Mouse (Mus musculus) cerebellum, adult 2 months (tissue): ENCODE measurements around the gene Exd2. TPM values are rescaled to one million over a fixed set of nuclear protein-coding genes. Genes with fewer than 3 reads are reported as not detected.

ENCODE experiments used
- DNase-seq, 2 experiments: peaks; one replicate each; pipeline ENCODE4 v3.0.0; 2021
- H3K27ac ChIP-seq: fragments of 200-500 bp; 2 replicates; pipeline ENCODE4 v1.5.1; 2012; ENCODE audit warnings: low read length, control low read depth, inconsistent platforms; ENCODE audit not compliant: insufficient read depth
- H3K27me3 ChIP-seq: fragments of 200-500 bp; 2 replicates; pipeline ENCODE4 v1.6.1; 2012; ENCODE audit warnings: inconsistent platforms, mild to moderate bottlenecking, low read length, moderate library complexity; ENCODE audit not compliant: control insufficient read depth, insufficient read depth
- H3K4me1 ChIP-seq: fragments of 200-500 bp; 2 replicates; pipeline ENCODE4 v1.6.1; 2011; ENCODE audit warnings: low read length; ENCODE audit not compliant: control insufficient read depth, insufficient read depth
- H3K4me3 ChIP-seq: fragments of 200-500 bp; replicated peaks from 2 replicates; pipeline ENCODE3; 2011; ENCODE audit warnings: mild to moderate bottlenecking, low read depth, low read length, control low read depth; ENCODE audit not compliant: insufficient read depth
- CTCF ChIP-seq: fragments of 200-500 bp; IDR thresholded peaks from 2 replicates; pipeline ENCODE4 v1.5.1; 2011; ENCODE audit warnings: low read depth, mild to moderate bottlenecking, control low read depth, low read length, moderate library complexity, borderline replicate concordance; ENCODE audit not compliant: insufficient read depth
- POLR2A ChIP-seq: fragments of 200-500 bp; IDR thresholded peaks from 2 replicates; pipeline ENCODE4 v1.6.1; 2011; ENCODE audit warnings: low read length, control low read depth, borderline replicate concordance; ENCODE audit not compliant: insufficient read depth
- WGBS: fragments of 180-500 bp; shearing (Covaris S2); methylation state at CpG from one replicate; pipeline ENCODE4 v1.1.7; 2018; 5-methylcytosine and 5-hydroxymethylcytosine counted together
- polyA plus RNA-seq: library from polyadenylated mRNA; depleted of rRNA; stranded (reverse); fragments of >200 nt; gene quantifications from 2 replicates; pipeline ENCODE4 v1.2.3, GENCODE M21; 2012

The Exd2 gene
- polyA plus RNA-seq, 1 experiment, result 61.5 TPM

- WGBS, result 48% methylated on average over 2 of the region's 2 CpGs
- Histone ChIP-seq H3K27me3 (no peaks in the 10 kb centered on the region), H3K4me1 (no peaks in the 10 kb centered on the region), H3K27ac (no peak overlapping the region), H3K4me3 (no peak overlapping the region)
- no peak for TF ChIP-seq CTCF
- TF ChIP-seq POLR2A, result no peak
- no peak for DNase-seq
These were observed 7.3 kb downstream of the Exd2 start for GRCm38 (mm10) chr12:80470206-80470605.

- 62% methylated on average over 4 of the region's 4 CpGs for WGBS
These were observed 9.0 kb downstream of the Exd2 start for GRCm38 (mm10) chr12:80471926-80472325.

GRCm38 (mm10) chr12:80473731-80474130, 10.8 kb downstream of the Exd2 start:
- 46% methylated on average over 3 of the region's 3 CpGs for WGBS
- Histone ChIP-seq H3K4me3 (no peak overlapping the region), H3K4me1 (no peaks in the 10 kb centered on the region), H3K27me3 (no peaks in the 10 kb centered on the region), H3K27ac (no peak overlapping the region)
- no peak for TF ChIP-seq CTCF
- TF ChIP-seq POLR2A, result no peak
- DNase-seq, result no peak

More at GRCm38 (mm10) chr12:80471926-80472325, 9.0 kb downstream of the Exd2 start:
- no peaks in the 10 kb centered on the region for H3K4me1 ChIP-seq
- no peaks in the 10 kb centered on the region for H3K27me3 ChIP-seq
- DNase-seq, result peak in 1 of 2 experiments; percentile 8
- TF ChIP-seq POLR2A, result no peak
- no peak for TF ChIP-seq CTCF
- no peak overlapping the region for H3K27ac ChIP-seq
- no peak overlapping the region for H3K4me3 ChIP-seq

GRCm38 (mm10) chr12:80479986-80480385, 17.1 kb downstream of the Exd2 start:
- TF ChIP-seq CTCF, result no peak
- TF ChIP-seq POLR2A, result no peak
- 94% methylated on average over 3 of the region's 3 CpGs for WGBS
- no peaks in the 10 kb centered on the region for H3K27me3 ChIP-seq
- no peak overlapping the region for H3K27ac ChIP-seq
- no peaks in the 10 kb centered on the region for H3K4me1 ChIP-seq
- no peak for DNase-seq
- no peak overlapping the region for H3K4me3 ChIP-seq

GRCm38 (mm10) chr12:80483397-80483796, 20.5 kb downstream of the Exd2 start:
- no peak overlapping the region for H3K4me3 ChIP-seq
- H3K27me3 ChIP-seq, result no peaks in the 10 kb centered on the region
- H3K4me1 ChIP-seq, result no peaks in the 10 kb centered on the region
- 74% methylated on average over 3 of the region's 3 CpGs for WGBS
- DNase-seq, result no peak
- TF ChIP-seq POLR2A (no peak), CTCF (no peak)
- no peak overlapping the region for H3K27ac ChIP-seq

- H3K4me1 ChIP-seq, result no peaks in the 10 kb centered on the region
- no peak for TF ChIP-seq POLR2A
- no peak for TF ChIP-seq CTCF
- no peak for DNase-seq
- 93% methylated on average over 5 of the region's 5 CpGs for WGBS
- no peaks in the 10 kb centered on the region for H3K27me3 ChIP-seq
- H3K4me3 ChIP-seq, result no peak overlapping the region
- H3K27ac ChIP-seq, result no peak overlapping the region
These were observed 30.4 kb downstream of the Exd2 start for GRCm38 (mm10) chr12:80493311-80493710.

GRCm38 (mm10) chr12:80495691-80496090, 32.8 kb downstream of the Exd2 start:
- H3K4me1 ChIP-seq, result no peaks in the 10 kb centered on the region

GRCm38 (mm10) chr12:80498356-80498755, 35.5 kb downstream of the Exd2 start:
- 52% methylated on average over 4 of the region's 4 CpGs for WGBS
- Histone ChIP-seq H3K4me3 (no peak overlapping the region), H3K4me1 (no peaks in the 10 kb centered on the region), H3K27me3 (no peaks in the 10 kb centered on the region), H3K27ac (no peak overlapping the region)
- DNase-seq, result no peak
- no peak for TF ChIP-seq POLR2A
- peak; percentile 50; the same call in 1 of the 2 replicates for TF ChIP-seq CTCF

More at GRCm38 (mm10) chr12:80495691-80496090, 32.8 kb downstream of the Exd2 start:
- no peak overlapping the region for H3K27ac ChIP-seq
- H3K27me3 ChIP-seq, result no peaks in the 10 kb centered on the region
- TF ChIP-seq POLR2A (no peak), CTCF (no peak)
- WGBS, result 87% methylated on average over 1 of the region's 1 CpGs
- no peak overlapping the region for H3K4me3 ChIP-seq
- DNase-seq, result no peak

GRCm38 (mm10) chr12:80500506-80500905, 37.6 kb downstream of the Exd2 start:
- Histone ChIP-seq H3K27me3 (no peaks in the 10 kb centered on the region), H3K4me1 (no peaks in the 10 kb centered on the region), H3K27ac (no peak overlapping the region), H3K4me3 (no peak overlapping the region)
- TF ChIP-seq CTCF (no peak), POLR2A (no peak)
- 44% methylated on average over 1 of the region's 1 CpGs for WGBS
- DNase-seq, result no peak
